Mouse (Mus musculus): Measurements from ENCODE around the gene Iqgap1.

Iqgap1 gene

DNA sequence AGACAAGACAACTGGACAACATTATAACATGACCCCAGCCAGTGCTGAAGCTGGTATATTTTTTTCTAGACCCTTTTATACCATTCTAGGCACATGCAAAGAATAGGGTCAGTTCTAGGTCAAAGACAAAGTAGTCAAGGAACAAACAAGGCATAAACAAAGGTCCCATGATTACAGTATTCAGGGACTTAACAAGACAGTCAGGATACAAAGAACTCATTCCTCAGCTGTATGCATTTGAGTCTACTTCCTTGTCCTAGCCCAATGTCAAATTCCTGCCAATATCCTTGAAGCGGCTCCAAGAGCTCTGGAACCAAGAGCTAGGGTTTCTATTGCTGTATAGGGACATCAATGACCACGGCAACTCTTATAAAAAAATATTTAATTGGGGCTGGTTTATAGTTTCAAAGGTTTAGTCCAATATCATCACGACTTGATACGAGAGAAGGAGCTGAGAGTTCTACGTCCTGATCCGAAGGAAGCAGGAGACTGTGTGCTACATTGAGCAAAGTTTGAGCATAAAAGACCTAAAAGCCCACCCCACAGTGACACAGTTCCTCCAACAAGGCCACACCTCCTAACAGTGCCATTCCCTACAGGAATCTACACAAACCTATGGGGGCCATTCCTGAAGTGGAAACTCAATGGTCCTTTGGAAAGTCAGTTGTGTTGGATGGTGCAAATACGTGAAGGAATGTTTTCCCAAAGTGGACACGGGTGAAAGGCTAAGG is 18.3 kb upstream of the Iqgap1 start:
- peak; percentile 91 for DNase-seq (ENCODE audit: low read depth, low spot score)

DNA sequence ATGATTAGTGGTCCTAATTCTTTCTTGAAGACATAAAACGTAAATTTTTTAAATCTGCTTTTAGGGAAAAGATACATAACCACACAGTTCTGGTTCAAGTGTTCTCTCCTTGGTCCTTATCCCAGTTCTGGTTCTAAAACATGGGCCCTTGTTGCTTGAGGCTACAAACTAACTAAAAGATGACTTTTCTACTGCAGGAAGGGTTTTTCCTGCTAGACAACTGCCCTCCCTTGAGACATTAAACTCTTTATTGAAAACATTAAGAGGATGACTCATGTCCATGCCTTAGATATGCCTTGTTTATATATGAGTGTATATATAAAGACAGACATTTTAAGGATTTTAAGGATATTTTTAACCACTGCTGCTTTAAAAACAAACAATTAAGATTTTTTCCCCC is 17.4 kb upstream of the Iqgap1 start:
- DNase-seq (ENCODE audit: low read depth, low spot score) = no peak

DNA sequence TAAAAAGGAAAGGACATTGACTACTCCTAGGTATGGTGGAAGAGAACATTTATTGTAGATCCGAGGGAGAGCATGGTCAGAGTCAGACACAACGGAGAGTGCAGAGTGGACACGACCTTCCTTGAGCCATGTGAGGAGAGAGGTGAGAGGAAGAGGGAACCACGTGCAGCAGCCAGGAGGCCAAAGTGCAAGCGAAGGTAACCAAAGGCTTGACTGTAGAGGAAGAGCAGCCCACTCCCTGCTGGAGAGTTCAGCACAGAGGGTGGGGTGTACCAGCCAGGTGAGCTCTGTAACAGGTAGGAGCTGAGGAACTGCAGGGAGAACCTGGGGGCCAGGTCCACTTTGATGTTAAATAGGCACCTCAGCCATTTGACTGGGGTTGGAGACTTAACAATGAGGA is 16.4 kb upstream of the Iqgap1 start:
- no peak for DNase-seq (ENCODE audit: low read depth, low spot score)

DNA sequence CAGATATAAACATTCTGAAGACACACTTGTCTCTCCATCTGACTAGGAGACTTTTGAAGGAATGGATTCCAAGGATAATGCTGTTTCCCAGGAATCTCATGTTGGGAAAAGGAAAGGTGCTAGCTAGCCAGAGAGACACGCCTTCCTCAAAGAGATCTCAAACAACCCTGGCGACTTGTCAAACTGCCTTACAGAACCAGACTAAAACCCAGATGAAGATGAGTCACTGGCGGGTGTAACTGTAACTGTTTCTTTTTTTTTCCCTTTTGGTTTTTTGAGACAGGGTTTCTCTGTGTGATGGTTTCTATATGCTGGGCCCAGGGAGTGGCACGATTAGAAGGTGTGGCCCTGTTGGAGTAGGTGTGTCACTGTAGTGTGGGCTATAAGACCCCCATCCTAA is 15.2 kb upstream of the Iqgap1 start:
- no peak for DNase-seq (ENCODE audit: low read depth, low spot score)

DNA sequence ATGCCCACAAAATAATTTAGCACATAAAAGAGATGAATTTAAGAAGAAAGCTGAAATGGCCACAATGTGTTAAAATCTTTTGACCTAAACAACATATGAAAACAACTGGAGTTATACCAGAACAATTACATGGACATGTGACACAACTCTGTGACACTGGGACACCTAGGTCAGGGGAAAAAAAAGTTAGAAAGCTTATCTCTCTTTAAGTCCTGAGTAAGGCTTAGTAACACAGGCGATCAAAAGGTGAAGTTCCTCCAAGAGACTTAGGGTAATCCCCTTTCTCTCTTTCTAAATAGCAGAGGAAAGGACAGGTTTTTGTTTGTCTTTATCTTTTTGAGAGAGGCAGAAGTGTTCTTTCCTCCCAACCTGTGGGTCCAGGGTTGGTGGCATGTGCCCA is 14.5 kb upstream of the Iqgap1 start:
- DNase-seq (ENCODE audit: low read depth, low spot score) = no peak

DNA sequence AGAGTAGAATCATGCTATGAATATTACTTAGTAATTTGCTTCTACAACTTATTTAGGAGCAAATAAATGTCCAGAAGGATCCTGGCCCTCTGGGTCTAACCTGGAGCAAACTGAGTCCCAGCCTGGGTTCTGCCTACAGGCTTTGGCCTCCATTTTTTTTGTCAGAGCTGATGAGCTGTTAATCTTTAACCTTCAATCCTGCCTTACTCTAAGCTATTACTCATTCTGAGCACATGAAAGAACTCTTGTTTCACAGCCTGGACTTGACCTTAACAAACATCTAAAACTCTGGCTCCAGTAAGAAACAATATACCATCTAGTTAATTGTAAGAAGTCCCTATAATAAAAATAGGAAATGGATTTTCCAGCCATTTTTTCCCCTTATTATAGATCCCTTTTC is 14.0 kb upstream of the Iqgap1 start:
- no peak for DNase-seq (ENCODE audit: low read depth, low spot score)

DNA sequence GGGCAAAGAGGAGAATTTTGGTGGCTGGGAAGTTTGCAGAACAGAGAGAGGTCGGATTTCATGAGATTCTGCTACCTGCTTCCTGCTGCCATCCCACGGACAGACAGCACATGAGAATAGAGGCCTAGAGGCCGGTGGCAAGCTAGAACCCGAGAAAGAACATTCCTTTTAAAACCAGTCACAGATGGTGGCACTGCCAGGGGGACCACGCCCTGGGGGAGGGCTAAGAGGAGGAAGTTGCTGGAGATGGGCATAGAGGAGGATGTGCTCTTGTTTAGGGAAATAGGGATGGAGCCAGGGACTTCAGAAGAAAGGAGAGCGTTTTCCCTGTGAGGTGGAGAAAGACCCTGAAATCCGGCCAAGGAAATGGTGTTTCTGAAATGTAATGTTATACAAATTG is 12.5 kb upstream of the Iqgap1 start:
- DNase-seq (ENCODE audit: low read depth, low spot score) = no peak

DNA sequence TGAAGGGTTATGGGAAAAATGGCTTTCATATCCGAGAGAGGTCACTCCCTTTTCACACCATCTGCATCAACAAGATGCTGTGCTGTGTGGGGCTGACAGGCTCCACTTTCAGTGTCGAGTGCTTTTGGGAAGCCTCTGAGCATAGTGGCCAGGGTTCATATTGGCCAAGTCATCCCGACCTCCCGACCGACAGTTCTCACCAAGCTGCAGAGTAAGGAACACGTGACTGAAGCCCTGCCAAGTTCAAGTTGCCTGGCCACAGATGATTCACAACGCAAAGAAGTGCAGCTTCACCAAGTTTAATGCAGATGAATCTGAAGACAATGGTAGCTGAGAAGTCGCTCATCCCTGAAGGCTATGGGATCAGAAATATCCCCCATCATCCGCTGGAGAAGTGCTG is 12.0 kb upstream of the Iqgap1 start:
- no peak for DNase-seq (ENCODE audit: low read depth, low spot score)

DNA sequence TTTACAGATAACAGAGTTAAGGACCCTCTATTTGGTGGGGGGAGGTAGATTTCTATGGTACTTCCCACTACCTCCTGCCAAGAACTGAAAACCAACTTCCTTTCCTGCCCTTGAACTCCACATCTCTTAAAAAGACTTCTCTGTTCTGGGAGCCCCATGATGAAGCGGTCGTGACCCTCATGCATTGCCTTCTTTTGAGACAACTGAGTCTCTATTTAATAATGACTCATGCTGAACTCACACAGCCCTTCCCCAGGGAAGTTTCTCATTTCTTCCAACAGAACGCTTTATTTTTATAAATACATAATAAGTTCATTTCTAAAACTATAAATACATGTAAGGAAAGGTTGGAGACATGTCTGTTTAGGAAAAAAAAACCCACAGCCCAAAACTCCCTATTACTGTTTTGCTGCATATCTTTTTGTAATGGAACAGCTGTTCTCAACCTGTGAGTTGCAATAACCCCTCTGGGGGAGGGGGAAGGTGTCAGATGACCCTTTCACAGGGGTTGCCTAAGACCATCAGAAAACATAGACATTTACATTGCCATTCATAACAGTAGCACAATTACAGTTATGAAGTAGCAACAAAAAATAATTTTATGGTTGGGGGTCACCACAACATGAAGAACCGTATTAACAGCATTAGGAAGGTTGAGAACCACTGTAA is 10.3 kb upstream of the Iqgap1 start:
- no peak for DNase-seq (ENCODE audit: low read depth, low spot score)

DNA sequence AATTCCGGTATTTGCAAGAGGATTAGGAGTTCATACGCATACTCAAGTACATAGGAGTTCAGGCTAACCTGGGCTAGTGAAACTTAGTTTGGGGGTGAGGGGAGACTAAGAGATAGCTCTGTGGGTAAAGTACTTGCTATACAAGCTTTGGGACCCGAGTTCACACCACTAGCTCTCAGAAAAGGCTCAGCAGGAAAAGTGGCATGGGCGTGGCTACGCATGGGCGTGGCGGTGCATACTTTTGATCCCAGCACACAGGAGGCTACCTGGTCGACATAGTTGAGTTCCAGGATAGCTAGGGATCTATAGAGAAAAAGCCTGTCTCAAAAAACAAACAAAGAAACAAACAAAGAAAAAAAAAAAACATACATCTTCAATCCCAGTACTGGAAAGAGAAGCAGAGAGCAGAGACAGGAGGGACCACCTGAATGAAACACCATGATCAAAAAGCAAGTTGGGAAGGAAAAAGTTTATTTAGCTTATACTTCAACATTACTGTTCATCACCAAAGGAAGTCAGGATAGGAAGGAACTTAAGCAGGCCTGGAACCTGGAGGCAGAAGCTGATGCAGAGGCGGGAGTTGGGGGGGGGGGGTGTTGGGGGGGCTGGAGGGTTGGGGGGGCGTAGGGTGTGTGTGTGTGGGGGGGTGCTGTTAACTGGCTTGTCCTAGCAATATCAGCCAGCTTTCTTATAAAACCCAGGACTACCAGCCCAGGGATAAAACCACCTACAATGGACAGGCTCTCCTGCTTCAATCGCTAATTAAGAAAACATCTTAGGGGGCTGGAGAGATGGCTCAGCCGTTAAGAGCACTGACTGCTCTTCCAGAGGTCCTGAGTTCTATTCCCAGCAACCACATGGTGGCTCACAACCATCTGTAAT is 8.1 kb upstream of the Iqgap1 start:
- peak; percentile 94 for DNase-seq (ENCODE audit: low read depth, low spot score)

DNA sequence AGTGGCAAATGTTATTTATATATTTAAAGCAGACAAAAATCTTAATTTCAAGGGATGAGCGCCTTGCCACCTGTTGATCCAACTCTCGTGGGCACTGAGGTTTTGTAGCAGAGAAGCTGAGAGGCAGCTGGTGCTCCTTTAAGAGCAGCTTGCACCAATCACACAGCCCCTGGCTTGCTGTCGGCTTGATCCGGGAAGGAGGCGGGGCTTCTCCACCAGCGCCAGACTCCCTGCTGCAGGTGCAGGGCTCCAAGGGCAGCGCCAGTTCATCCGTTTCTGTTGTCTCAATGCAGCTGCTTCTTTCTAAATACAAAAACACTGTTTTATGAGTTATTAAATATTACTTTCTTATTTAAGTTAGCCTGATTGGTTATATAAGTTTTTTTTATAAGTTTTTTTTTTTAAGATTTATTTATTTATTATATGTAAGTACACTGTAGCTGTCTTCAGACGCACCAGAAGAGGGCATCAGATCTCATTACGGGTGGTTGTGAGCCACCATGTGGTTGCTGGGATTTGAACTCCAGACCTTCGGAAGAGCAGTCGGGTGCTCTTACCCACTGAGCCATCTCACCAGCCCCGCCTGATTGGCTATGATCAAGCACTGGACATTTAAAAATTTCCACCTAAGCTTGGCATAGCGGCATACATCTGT is 7.3 kb upstream of the Iqgap1 start:
- peak; percentile 94 for DNase-seq (ENCODE audit: low read depth, low spot score)

DNA sequence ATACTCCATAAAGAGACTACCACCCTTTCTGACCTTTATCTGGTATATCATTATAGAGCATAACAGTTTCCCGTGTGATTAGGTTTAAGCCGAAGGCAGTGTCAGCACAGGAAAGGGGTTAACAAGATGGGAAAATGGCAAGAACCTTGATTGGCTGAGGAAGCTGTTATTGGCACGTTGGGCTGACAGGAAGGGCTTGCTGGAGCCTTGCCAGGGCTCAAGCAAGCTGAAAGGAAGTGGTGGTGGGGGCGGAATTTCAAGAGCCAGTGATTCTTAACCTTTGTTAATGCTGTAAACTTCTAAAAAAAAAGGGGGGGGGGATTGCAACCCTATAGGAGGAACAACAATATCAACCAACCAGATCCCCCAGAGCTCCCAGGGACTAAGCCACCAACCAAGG is 6.4 kb upstream of the Iqgap1 start:
- DNase-seq (ENCODE audit: low read depth, low spot score) = no peak

DNA sequence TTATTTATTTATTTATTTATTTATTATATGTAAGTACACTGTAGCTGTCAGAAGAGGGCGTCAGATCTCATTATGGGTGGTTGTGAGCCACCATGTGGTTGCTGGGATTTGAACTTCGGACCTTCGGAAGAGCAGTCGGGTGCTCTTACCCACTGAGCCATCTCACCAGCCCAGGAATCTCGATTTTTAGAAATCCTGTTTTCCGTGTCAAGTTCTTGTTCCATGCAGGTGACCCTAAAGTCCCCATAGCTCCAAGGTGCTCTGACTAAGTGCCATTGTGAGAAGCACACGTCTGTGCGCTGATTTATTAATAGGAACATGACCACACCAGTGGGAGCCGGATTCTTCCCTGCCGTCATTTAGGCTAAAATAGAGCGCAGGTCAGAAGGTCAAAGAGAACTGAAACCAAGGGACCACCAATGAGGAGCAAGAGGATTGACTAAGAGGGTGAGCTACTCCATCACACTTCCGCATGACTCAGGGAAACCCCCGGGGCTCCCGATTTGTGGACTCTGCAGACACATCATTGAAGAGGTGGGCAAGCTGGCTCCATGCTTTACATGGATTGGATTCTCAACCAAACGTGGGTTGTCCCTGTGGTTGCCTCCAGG is 4.5 kb upstream of the Iqgap1 start:
- DNase-seq (ENCODE audit: low read depth, low spot score) = peak; percentile 58

DNA sequence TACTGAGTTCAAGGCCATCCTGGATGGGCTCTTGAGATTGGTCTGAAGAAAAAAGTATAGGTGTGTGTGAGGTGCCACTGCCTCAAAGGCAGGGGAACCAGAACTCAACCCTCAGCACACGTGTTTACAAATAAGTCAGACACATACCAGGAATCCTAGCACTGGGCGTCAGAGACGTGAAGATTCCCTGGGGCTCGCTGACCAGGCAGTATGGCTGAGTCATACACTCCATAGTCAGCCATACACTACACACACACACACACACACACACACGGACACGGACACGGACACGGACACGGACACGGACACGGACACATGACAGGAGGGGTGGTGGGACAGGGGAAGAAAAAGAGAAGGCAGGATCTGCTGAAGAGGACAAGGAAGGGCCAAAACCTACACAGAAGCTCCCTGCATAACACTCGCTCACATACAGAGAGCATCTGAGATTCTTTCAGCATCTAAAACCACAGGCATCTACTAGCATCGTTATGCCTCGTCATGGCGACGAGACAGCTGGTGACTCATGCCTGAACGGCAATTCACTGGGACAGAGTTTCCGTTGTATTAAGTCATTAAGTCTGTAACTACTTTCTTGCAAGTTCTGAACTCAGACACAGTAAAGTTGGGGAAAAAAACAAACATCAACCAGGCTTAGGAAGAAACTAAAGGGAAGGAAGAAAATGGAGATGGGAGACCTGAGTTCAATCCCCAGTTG is 2.5 kb upstream of the Iqgap1 start:
- no peak for DNase-seq (ENCODE audit: low read depth, low spot score)

DNA sequence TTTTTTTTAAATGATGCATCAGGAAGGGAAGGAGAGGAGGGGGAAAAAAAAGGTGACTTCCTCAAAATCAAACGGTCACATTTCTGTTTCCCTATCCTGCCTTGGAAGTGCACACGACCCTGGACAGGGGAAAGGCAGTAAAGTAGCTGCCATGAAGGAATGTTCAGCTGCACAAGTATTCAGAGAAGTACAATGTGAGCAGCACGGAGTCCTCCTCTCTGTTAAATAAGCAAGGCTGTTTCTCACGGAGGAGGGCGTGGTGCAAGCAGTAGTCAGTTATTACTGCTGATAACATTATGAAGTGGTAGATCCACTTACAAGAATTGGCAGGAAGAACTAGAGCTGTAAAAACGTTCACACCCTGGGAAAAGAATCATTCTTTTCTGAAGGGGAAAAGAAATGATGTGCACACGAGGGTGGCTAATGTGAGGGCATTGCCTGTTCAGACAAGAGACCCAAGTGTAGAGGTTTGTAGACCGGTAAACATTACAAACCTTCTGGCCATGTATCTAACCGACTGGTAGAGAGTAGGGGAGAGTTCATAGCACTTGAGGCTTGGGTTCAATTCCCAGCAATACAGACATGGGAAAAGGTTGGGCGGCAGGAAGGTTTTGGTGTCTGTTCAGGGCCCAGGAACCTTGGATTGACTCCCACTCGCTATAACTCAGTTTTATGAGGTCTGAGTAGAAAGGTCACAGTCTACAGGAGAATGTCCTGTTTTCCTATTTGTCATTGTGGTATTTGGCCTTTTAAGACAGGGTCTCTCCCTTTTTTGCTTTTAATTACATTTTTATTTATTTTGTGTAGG is 1.7 kb downstream of the Iqgap1 start:
- DNase-seq (ENCODE audit: low read depth, low spot score) = no peak

DNA sequence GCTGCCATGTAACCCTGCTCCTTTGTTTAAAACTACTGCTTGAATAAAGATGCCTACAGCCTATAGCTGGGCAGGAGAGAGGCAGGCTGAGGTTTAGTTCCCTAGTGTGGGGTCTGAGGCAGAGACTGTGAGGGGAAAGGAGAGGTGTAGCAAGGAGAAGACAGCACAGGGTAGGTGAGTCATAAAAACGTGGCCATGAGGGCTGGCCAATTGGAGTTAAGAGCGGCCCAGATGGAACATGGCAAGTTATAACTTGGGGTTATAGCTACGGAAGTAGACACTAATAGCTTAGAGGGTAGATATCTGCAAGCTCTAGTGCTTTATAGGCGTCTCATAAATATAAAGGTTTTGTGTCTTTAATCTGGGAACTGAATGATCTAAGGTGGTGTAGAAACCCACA is 2.5 kb downstream of the Iqgap1 start:
- no peak for DNase-seq (ENCODE audit: low read depth, low spot score)

DNA sequence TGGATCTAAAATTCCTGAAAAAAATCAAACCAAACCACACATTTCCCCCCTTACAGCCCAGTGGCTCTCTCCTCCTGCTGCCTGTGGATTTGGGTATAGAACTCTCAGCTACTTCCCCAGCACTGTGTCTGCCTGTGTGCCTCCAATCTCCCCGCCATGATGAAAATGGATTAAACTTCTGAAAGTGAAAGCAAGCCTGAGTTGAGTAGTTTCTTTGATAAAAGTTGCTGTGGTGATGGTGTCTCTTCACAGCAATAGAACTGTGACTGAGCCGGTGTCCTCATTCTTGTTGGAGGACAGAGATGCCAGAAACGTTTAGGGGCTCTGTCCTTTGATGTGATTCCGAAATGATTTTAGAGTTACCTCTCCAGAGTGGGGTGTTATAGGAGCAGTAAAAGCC is 4.9 kb downstream of the Iqgap1 start:
- no peak for DNase-seq (ENCODE audit: low read depth, low spot score)

DNA sequence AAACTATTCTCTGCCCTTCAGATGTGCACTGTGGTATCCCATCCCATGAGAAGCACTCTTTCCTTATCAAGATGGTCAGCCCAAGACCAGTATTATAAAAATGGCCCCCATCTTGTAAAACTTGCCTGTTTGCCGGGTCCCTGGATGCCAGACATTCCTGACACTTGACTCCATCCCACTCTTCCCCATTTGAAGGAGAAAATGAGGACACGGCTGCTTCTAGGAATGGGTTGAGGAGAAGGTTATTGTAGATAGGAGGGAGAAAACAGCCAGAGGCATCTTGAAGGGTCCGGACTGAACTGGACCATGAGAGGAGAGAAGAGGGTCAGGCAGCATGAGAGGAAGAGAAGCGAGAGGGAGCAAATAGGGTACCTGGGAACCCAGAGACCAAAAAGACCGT is 9.1 kb downstream of the Iqgap1 start:
- DNase-seq (ENCODE audit: low read depth, low spot score) = peak; percentile 27

DNA sequence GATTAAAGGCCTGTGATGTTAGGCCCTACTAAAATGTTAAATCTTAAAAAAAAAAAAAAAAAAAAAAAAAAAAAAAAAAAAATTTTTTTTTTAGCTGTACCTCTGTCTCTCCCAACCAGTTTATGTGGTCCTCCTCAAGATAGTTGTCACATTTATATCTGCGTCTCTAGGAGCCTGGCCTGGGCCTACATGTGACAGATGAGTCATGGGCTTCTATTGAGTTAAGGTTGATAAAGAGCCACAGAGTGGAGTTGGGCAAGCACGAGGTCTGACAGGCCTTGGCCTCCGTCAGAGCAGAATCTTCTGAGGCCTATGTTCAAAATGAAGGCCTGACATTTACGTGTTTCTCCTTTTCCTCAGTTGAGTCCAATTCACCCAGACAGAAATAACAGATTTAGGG is 12.4 kb downstream of the Iqgap1 start:
- no peak for DNase-seq (ENCODE audit: low read depth, low spot score)

DNA sequence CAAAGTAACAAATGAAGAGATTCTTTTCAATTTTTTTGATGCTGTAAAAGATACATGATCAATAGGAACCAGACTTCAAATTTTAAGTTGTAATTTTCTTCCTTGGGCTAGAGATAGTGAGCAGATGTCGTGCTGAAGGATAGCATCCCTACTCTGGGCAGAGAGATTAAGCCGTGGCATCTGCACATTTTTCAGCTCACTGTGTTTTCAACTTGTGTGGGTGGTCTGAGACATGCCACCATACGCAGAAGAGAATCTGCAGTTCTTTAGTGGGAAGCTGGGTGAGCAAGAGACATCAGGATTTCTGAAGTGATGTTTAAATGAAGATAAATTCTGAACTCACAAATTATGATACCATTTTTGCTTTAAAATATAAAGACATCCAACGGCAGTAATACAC is 19.4 kb downstream of the Iqgap1 start:
- no peak for DNase-seq (ENCODE audit: low read depth, low spot score)

Data from ES-CJ7 (cell line).